Mouse (Mus musculus): ENCODE results near the gene Cradd.
A peak's percentile ranks its signal among the peaks of the same experiment; 100 is the strongest.

Cradd gene

DNA sequence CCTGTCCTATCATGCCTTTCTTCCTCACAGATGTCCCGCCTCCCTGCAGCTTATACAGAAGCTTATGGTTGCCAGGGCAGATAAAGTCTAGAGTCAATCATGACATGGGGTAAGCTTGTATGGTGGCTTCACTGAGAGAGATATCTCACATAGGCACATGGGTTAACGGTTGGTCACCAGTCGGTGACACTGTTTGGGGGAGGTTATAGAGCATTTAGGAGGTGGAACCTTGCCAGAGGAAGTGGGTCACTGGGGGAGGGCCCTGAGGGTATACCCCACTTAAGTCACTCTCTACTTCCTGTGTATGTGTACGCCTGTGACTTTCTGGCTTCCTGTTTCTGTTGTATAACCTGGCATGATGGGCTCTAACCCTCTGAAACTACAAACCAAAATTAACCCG is 128.2 kb downstream of the Cradd start:
- no peak for DNase-seq

- DNase-seq = no peak
These were observed 129.2 kb downstream of the Cradd start for GRCm38 (mm10) chr10:95194776-95195175.

- DNase-seq = no peak
These were observed 130.1 kb downstream of the Cradd start for GRCm38 (mm10) chr10:95193875-95194281.

- DNase-seq = no peak
These were observed 132.1 kb downstream of the Cradd start for GRCm38 (mm10) chr10:95191881-95192280.

DNA sequence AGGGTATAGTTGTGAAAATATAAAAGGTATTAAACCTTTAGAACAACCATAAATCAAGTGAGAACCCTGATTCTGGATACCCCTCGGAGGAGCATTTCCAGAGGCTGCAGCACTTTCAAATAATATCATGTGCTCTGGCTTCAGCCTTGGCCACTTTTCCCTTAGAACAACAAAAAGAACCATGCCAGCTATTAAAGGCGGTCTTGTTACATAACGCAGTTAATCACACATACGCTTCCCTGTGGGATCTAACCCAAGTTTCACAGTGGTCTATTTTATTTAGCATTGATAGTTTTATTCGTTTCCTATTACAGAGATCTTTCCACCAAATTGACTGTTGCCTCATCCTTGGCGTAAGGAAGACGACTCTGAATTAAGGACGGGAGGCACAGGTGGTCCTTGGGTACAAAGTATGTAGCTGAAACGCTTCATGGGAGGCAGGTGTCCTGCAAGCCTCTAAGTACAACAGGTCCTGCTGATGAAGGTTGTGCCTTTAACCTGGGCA is 132.7 kb downstream of the Cradd start:
- no peak for DNase-seq

- no peak for DNase-seq
These were observed 134.3 kb downstream of the Cradd start for GRCm38 (mm10) chr10:95189550-95190211.

GRCm38 (mm10) chr10:95184210-95184609 is 139.7 kb downstream of the Cradd start:
- no peak for DNase-seq

- peak; percentile 63 for DNase-seq
These were observed 140.9 kb downstream of the Cradd start for GRCm38 (mm10) chr10:95183051-95183450.

- DNase-seq = no peak
These were observed 141.5 kb downstream of the Cradd start for GRCm38 (mm10) chr10:95182405-95182804.

DNA sequence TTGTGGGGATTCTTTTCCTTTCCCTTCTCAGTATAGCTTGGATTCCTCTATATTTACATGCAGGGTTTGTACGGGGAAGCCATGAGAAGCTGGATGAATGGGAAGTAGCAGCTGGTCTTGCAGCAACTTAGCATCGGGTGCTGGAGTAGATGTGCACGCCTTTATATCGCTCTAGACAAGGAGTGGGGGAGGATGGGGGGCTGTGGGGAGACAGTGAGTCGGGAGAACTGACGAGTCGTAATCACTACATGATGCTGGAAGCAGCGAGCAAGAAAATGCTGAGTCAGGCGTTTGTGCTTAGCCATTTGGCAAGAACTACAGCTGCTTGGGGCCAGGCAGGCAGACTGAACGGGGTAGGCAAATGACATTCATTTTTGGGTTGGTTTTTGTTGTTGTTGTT is 142.4 kb downstream of the Cradd start:
- DNase-seq = no peak

DNA sequence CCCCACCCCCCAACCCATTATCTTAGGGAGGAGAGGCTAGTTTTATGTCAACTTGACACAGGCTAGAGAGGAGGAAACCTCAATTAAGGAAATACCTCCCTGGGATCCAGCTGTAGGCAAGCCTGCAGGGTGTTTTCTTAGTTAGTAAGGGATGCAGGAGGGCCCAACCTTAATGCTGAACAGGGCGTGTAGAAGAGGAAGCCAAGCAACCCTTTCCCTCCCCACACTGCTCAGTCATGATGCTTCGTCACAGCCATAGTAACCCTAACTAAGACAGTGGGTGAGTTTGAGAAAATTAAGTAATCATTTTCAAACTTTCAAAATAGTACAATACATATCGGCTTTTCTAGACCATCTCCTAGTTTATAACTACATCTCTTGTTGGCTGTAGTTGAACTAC is 143.0 kb downstream of the Cradd start:
- DNase-seq = no peak

DNA sequence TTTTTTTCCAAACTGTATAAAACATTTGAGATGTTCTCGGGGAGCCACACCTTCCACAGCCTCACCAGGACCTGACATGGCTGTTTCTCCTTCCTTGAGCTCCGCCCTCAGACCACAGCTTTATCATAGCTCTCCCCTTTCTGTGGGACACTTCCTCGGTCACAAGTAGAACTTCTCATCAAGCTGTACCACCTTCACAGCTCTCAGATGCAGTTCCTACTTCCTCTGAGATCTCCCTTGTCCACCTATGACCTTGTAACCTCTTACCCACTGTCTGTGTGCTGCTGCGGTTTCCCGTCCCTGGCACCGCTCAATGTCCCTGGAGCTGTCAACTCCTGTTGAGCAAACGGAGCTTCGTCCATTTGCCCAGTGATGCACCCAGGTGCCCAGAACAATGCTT is 143.8 kb downstream of the Cradd start:
- DNase-seq = no peak

GRCm38 (mm10) chr10:95178785-95179184 is 145.1 kb downstream of the Cradd start:
- no peak for DNase-seq

DNA sequence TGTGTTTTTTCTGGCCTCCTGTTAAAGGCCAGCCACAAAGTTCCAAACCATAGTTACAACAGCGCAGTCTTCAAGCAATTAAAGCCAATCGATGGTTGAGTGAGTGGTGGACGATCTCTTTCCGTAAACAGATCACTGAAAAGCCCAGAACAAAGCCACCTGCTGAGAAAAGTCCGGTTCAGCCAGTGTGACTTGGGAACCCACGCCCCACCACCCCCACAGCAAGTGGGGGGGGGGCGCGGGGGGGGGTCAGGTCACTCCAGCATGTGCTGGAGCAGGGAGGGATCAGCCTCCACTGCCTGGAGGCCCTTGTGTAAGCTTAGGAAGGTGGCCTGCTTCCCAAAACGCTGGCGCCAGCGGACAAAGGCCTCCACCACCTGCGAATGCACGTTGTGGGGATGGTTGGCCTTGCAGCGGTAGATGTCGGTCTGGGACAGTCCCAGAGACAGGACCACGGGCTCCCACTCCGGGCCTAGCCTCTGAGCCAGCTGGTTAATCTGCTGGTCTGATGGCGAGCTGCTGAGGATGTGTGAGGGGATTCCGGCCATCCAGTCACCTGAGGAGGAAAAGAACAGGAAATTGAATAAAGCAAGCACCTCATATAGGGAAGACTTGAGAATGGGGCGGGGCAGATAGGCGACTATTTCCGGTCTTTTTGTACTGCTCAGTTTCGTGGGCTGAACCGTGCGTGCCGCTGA is 148.4 kb downstream of the Cradd start:
- DNase-seq = no peak

- no peak for DNase-seq
These were observed 149.7 kb downstream of the Cradd start for GRCm38 (mm10) chr10:95174260-95174659.

GRCm38 (mm10) chr10:95170721-95171354 is 153.1 kb downstream of the Cradd start:
- no peak for DNase-seq

DNA sequence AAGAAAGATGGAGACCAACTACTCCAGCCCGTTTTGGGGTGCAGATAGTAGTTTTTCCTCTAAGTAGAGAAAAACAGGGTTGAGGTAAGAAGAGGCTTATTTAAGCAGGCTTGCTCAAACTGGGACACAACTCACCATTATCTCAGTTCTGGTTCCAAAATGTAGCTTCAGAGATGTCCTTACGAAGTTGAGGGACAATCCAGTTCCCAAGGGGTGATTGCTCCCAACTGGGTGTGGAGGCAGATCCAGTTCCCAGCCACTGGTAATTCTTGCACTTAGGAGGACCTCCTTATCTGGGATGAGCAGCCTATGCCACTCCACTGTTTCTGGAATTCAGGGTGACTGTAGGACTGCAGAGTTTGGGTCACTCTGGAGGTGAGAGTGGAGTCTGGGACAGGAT is 159.0 kb downstream of the Cradd start:
- no peak for DNase-seq

DNA sequence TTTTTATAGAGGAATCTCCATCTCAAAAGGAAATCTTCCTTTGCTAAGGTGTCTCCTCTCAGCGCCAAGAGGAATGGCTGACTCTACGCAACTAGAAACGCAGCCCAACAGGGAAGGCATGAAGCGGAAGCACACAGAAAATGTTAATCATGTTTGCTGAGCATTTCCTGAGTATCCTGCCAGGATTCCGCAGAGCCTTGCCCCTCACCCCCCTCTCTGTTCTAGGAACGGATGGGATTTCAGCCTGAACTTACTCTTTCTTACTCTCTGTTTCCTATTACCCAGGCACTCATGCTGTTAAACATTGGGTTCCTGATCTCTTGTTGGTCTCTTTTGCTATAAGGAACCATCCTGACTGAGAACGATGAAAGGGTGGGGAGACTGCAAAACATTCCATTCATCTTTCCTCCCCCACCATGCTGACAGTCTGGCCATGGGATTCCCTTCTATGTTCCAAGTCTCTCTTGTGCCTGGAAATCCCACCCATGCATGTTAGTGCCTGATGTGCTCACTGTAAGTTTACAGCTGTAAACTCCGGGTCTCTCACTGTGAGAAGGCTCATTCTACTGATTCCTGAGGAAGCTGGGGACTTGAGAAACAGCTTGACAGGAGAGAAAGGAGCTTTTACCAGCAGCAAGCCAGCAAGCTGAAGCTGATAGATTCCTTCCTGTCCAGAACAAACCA is 161.1 kb downstream of the Cradd start:
- DNase-seq = no peak

GRCm38 (mm10) chr10:95159675-95160256 is 164.2 kb downstream of the Cradd start:
- no peak for DNase-seq

GRCm38 (mm10) chr10:95156410-95156809 is 167.5 kb downstream of the Cradd start:
- DNase-seq = no peak

GRCm38 (mm10) chr10:95154675-95155074 is 169.3 kb downstream of the Cradd start:
- no peak for DNase-seq

GRCm38 (mm10) chr10:95153224-95153623 is 170.7 kb downstream of the Cradd start:
- DNase-seq = no peak

DNA sequence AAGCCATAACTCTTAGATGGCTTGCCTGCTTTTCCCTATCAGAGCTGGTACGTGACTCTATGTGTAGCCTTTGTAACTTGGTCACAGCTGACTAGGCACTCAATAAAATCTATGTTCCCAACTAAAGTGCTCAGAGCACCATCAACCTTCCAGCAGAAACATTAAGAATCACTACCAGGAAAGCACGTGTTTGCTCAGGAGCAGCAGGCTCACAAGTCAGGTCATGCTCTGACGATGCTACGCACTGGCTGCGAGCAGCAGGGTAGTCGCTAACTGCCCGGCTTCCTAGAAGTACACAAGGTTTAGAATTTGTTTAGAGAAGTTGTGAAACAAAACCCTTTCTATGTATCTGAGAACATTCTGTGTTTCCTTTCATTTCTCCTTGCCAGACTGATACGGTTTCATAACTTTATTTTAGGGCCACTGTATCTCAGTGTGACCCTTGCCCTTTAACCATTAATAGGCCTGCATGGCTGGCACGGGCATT is 171.4 kb downstream of the Cradd start:
- DNase-seq = no peak
